Mouse (Mus musculus) cerebellum, adult 18-20 months (tissue): ENCODE measurements around the gene Slc29a3.
A peak's percentile ranks its signal among the peaks of the same experiment; 100 is the strongest.
"Not testable (repeated sequence)": the region's sequence is repeated elsewhere in the genome, so short reads cannot be mapped to it uniquely, and the experiment has no call there.

Experiments
- DNase-seq, 2 experiments: peaks; one replicate each; pipeline ENCODE4 v3.0.0; 2021

The Slc29a3 gene

DNA sequence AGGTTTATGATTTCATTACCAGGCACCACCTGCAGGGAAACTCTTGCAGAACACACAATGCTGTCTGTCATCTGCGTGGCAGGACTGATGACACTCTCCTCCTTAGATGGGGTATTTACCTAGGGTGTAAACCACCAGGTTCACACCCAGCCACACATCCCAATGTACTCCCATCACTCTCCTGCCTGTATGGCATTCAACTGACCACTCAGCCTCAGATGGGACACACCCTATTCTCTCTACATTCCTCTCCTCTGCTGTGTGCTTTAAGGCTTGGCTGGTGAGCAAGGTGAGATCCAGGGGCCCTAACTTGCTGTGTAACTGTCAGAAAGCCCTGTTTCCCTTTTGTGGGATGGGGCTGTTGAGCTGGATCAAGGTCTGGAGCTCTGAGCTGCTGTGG is 9.5 kb upstream of the Slc29a3 start:
- DNase-seq, result no peak

DNA sequence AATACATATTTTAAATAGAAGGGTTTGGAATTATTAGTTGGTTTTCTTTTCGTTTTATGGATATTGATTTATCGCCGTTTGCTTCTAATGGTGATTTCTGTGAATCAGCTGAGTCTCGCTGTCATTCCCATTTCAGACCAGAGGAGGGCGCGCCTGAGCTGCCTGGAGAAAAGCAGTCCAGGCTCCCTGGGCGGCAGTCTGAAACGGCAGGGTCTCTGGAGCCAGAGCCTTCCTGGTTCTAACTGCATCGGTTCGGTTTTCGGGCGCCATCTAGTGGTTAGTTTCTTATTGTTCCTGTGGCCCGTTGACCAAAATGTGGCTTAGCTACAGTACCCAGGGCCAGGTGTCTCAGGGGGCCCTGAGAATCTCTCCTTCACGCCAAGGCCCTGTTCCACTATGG is 7.8 kb upstream of the Slc29a3 start:
- DNase-seq, result peak; percentile 95 to 96

DNA sequence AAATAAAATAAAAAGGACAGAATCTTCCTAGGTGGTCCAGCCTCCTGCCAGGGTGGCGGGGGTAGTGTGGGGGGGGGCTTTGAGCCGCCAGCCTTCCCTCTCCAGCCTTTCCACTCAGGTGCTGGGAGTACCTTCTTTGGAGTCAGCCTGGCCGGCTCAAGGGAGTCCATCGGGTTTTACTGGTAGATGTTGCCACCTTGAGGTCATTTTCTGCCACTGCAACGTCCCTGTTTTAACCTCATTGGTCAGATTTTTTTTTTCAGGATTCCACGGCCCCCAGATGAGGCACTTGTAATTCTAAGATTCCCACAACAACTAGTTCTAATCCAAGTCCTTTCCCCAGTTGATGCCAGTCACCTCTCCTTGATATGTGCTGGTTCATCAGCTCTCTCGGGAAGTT is 4.4 kb upstream of the Slc29a3 start:
- peak; percentile 73 to 75 for DNase-seq

DNA sequence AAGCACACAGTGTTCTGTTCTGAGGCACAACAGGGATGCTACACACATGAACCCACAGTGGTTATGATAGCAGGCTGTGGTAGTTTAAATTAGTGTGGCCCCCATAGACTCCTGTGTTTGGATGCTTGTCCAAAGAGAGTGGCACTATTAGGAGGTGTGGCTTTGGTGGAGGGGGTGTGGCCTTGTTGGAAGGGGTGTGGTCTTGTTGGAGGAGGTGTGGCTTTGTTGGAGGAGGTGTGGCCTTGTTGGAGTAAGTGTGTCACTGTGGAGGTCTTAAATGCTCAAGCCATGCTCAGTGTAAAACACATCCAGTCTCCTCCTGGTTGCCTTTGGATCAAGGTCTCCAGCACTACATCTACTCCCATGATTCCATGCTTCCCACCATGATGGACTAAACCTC is 3.6 kb upstream of the Slc29a3 start:
- DNase-seq, result no peak

DNA sequence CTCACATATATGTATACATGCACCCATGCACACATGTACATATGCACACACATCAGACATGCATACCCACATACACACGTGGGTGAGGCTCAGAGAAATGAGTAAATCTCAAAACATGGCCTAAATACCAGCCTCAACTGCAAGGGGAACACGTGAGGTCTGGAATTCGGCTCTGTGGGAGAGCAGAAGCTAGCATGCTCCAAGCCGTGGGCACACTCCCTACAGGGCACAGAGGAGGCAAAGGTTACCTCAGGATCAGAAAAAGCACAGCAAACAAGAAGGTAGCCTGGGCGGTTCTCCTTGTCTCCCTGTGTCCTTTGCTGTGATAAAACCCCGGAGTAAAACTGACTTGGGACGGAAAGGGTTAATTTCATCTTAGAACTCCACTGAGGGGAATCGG is 1.3 kb upstream of the Slc29a3 start:
- no peak for DNase-seq

DNA sequence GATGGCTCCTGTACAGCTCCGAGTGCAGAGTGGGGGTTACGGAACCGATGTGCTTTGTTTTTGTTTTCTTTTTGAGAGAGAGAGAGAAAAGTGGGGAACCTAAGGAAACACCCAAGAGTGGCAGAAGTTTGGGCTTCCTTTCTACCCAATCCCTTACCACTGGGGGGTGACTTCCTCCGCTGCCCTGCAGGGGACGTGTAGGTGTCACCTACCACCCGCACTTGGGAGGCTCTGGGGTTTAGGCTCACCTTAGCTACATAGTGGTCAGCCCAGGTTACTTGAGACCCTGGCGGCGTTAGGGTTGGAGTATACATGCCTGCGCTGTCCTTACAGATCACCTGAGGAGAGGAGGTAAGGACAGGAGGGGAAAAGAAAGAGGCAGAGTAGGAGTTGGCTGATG is 667 bp upstream of the Slc29a3 start:
- no peak for DNase-seq

DNA sequence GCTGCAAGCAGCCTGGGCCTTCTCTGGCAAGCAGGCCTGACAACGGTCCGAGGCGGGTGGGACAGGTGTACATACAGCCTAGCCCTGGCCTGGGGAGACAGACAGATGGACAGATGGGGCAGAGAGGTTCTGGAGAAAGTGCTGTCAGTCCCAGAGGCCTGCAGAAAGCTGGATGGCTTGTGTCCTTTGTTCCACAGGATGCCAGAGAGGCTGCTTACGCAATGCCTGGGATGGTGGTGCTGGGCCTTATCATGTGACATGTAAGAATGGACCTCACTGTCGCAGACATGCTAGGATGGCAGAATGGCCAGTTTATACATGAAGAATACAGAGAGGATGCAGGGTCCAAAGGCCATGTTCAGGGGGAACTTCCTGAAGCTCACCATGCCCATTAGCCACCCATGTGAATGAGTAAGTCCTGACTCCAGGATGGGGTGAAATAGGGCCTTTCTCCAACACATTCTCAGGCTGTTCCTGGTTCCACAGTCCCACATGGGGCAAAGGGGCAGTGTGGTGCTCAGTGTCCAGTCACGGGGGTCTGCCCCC is 4.9 kb downstream of the Slc29a3 start:
- no peak for DNase-seq

DNA sequence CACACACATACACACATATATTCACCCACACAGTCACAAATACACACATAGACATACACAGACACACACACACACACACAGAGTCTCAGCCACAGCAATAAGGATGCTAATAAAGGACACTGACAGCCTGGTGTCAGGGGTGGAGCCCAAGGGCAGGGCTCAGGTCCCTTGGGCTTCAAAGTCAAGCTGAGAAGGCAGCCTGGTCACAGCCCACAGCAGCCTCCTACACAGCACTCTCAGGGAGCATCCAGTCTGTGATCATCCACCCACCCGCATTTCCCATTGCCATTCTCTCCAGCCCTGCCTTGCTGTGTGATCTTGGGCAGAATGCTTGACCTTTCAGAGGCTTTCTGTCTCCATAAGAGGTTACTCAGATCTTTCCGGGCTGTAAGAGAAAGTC is 6.1 kb downstream of the Slc29a3 start:
- DNase-seq, result no peak

DNA sequence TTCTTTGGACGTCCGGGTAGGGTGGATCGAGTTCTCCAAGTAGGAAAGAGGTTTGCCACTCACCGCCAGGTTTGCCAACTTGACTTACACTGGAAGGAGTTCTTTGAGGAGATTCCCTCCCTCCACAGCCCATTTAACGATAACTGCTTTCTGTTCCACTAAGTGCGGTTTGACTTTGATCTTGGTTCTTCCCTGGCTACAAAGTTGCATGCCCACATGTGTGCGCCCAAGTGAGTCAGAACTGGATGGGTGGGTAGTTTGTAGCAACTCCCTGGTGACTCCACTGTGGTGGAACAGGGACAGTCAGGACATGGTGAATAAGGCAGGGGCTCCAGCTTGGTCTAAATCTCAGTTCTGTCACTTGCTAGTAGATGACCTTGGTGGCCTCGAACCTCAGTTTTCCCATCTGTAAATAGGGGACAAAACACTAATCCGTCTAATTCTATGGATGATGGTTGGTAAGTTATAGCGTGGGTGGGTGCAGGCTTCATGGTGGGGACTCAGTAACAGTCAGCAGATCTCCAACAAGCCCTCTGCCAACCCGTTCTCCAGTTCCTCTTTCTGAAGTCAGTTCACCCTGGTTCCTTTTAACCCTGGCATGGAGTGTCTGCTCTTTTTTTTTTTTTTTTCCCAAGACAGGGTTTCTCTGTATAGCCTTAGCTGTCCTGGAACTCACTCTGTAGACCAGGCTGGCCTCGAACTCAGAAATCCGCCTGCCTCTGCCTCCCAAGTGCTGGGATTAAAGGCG is 7.9 kb downstream of the Slc29a3 start:
- DNase-seq, result no peak

DNA sequence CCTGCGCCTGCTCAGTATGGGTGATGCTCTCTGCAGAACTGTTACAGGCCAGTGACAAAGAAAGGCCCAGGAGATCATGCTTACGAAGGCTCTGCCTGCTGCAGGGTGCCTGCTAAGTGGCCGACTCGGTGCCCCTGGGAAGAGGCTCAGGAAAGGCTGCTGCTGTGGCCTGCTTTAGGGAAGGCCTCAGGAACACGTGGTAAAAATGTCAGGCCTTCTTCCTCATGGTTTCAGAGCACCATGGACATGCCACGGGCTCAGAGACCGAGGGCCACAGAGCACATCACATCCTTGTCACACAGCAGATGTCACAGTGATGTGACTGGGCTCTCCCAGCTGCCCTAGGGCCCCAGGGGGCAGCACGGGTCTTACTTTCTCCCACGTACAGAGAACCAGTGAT is 8.9 kb downstream of the Slc29a3 start:
- no peak for DNase-seq

DNA sequence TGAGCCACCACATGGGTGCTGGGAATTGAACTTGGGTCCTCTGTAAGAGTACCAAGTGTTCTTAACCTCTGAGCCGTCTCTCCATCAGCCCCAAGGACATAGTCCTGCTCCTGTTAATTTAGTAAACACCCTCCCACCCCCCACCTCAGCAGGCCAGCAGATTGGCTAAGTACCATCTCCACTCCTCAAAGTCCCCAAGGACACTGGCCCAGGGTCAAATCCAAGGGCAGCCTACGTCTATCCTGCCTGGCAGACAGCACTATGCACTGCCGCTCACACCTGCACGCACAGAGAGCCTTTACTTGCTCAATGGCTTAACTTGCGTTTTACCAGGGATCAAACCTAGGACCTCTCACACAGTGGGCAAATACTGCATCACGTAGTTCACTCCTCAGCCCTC is 9.7 kb downstream of the Slc29a3 start:
- DNase-seq, result no peak

DNA sequence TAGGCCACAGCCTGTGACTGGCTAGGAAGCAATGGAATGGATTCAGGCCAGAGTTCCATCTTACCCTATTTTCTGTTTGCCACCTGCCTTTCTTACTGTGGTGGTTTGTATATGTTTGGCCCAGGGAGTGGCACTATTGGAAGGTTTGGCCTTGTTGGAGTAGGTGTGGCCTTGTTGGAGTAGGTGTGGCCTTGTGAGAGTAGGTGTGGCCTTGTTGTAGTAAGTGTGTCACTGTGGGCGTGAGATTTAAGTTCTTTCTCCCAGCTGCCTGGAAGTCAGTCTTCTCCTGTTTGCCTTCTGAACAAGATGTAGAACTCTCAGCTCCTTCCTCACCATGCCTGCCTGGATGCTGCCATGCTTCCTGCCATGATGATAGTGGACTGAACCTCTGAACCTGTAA is 10.3 kb downstream of the Slc29a3 start:
- not testable (repeated sequence) for DNase-seq

DNA sequence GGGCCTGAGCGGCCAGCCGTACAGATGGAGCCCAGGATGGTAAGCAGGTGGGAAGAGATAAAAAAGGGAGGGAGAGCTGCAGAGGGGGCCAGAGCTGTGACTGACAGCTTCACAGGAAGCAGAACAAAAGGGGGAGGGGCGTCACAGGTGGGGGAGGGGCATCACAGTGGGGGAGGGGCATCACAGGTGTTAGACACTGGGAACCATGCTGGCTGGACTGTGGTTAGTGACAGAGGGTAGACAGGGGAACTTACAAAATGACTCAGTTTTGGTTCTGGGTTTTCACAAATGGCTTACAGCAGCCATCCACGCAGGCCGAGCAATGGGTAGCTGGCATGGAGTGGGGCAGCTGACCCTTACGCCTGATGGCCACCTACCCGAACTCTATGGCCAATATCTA is 11.2 kb downstream of the Slc29a3 start:
- DNase-seq, result no peak

DNA sequence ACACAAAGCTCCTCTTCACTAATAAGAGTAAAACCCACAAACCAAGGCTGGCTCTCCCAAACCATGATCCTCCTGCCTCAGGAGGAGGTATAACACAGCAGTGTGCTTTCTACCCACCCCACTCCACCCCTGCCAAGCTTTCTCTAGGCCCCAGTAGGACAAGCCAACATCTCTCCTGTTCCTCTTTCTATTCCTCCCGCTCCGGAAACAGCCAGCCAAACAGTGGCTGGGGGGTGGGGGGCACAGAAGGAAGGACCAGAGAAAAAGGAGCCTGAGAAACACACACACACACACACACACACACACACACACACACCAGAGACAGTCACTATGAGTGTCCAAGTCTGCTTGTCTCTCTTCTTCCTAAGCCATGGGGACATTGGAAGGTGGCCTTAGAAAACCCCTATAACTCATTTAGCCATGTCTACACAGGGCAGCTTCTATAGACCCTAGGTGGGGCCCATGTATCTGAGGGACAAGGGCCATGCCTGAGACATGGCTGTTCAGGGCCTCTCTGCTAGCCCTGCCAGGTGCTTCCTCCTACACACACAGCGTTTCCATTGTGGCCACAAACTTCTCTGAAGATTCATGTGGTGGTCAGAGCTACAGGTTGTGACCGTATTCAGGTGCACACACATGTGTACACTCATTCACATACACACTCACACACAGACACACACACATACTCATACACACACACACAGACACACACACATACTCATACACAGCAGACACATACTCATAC is 12.8 kb downstream of the Slc29a3 start:
- no peak for DNase-seq

DNA sequence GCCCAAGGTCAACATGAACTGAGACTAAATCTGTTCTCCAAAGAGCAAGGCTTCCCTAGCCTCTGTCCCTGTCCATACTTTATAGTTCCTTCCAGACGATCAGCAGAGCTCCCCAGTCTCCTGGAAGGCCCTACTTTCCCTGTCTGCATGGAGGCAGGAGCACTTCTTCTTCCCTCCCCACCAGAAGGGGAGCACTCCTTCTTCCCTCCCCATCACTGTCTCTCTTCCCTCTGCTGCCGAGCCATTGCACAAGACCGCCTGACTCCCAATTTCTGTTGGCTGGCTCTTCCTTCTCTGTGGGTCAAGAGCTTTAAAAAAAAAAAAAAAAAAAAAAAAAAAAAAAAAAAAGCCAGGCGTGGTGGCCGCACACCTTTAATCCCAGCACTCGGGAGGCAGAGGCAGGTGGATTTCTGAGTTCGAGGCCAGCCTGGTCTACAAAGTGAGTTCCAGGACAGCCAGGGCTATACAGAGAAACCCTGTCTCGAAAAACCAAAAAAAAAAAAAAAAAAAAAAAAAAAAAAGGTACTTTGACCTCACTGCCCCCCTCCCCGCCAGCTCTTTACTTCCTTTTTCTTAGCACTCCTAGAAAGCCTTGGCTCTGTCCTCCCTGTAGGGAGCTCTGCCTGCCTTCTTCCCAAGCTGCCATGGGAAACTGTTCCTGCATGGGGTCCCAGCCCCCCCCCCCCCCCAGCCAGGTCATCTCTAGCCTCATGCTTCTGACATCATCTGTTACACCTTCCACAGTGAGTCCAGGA is 14.5 kb downstream of the Slc29a3 start:
- DNase-seq, result no peak

DNA sequence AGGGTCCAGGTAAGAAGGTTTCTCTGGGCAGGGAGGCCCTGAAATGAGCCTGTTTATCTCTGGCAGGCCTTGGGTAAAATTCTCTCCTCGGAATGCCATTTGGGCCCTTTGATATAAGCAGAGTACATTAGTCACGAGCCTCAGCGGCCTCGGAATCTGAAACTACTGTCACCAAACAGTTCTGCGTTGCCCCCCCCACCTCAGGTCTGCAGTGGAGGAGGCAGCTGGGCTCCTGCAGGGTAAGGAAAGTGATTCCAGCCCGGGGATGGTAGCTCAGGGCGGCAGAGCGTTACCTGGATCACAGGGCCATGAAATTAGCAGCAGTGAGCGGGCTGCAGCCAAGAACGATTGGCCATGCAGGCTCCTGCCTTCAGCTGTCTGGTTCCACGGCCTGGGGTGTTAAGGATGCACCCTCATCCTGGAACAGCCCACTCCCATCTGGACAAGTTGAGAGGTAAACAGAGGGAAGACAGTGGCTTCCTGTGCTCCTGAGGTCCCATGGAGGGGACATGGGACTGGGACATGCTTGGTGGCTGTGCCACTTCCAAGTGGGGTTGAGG is 15.3 kb downstream of the Slc29a3 start:
- DNase-seq, result no peak

DNA sequence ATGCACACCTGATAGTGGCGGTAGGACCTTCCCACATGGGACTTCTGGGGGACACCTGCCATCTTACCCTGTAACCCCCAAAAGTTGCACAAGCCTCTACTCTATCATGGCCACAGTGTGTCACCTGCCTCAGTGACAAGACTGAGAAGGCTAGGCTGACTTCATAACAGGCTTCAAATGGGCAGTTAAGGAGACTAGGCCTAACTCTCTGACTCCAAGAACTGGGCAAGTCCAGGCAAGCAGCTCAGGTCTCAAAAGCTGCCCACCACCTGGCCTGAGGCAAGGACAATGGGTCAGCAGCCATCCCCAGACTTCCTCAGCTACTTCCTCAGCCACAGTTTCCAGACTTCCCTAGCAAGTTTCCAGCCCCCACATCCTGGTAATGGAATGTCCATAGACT is 16.9 kb downstream of the Slc29a3 start:
- no peak for DNase-seq

DNA sequence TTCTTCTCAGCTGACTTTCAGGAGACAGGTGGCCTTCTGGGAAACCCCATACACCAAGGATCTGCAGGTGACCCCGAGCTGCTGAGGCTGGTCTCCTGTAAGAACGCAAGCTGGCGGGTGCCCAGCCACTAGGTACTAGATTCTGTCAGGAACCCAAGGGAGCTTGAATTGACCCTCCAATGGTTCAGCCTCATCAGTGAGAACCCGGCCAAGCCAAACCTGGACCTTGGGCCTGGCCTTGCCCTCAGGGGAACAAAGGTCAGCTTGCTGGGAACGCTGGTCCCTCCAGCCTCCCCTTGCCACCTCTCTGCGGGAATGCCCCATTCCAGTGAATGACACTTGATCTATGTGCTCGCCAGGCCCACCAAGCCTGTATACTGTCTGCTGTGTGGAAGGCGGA is 19.1 kb downstream of the Slc29a3 start:
- no peak for DNase-seq

DNA sequence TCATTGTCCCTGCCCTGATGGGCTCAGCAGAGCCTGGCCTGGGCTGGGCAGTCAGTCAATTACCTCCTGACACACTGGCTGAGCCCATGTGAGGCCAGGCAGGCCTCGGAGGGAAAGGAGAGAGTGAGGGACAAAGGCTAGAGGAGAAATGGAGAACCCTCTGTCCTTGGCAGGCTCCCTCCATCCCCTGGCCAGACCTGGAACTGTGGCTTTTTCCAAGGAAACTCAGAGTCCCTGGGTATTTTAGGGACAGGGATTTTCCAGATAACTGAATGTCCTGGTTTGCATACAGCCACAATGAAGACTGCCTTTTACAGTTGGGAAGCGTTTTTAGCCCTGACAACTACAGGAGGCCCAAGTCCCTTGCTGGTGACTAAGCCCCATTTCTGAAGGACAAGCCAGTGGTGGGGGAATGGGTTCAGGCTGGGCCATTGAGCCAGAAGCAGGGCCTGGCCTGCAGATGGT is 20.2 kb downstream of the Slc29a3 start:
- DNase-seq, result peak in 1 of 2 experiments; percentile 14

DNA sequence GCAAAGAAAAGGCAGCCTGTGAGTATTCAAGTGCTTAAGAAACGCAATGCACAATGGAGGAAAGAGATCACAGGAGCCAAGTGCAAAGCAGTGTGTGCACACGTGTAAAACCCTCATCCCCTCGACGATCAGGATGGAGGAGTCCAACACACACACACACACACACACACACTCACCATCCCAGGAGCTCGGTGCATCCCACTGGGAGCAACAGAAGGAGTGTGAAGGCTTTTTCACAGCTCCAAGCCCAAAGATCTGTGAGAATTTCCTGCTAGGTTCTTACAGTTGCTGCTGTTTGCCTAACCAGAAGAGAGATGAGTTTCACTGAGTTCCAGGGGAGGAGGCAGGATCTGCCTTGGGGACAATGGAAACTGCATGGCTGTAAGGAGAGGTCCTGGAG is 20.9 kb downstream of the Slc29a3 start:
- no peak for DNase-seq

DNA sequence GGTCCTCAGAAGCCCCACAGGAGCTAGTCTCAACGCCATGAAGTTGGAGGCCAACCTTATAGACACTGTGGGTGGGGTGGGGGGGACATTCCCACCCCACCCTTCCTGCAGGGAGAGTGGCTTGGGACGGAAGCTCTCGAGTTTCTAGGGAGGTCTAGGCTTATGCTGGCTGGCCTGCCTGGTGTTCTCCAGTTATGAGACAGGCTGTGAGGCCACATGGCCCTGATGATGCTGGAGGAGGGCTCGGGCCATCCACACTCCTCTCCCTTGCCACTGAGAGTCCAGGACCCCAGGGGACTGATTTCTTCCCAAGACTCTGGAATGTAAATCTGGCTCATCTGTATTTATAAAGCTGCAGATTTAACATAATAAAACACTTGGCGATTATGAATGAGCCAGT is 25.3 kb downstream of the Slc29a3 start:
- no peak for DNase-seq

DNA sequence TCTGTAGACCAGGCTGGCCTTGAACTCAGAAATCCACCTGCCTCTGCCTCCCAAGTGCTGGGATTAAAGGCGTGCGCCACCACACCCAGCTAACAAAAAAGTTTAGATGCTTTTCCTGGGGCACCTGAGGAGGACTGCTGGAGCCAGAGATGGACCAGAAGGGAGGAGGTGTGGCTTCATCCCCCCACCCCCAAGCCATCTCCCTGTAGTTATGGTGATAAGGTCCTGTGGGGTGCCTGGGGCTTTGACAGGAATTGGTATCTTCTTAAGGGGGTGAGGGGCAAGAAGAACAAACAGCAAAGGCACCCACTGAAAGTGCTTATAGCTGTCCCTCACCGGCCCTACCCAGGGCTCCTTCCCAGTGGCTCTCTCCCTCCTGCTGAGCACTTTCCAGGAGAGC is 25.7 kb downstream of the Slc29a3 start:
- DNase-seq, result no peak

DNA sequence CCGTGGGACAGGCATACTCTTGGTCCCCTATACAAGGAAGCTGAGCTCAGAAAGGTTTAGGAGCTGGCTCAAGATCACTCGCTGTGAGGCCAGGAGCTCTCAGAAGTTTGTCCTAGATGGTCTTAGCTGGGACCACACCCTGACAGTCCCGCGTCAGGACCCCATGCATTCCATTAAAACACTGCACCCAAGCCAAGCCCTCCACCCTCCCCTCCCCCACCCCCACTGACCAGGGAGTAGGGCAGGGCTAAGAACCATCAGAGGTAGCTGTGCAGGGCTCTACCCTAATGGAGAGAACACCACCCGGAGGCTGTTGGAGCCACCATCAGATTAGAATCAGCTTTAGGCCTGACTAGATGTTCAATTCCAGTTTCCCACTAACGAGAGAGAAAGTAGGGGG is 28.1 kb downstream of the Slc29a3 start:
- DNase-seq, result no peak
